25 mouse cellular contexts compared by ENCODE assay signal in genomic region chr5:143022956-143023355, GRCm38 (mm10).
"Had no signal": no experiment of that assay in that cellular context is flagged by ENCODE, and none has a peak within 500 bp of the region (broad histone marks: within the 10 kb centered on the region; RNA-seq: fewer than 3 reads in every experiment).

No protein-coding gene starts in this region.

- H3K9ac ChIP-seq: heart, embryonic 12.5 days; hindbrain, embryonic 13.5 days; hindbrain, embryonic 15.5 days; kidney, embryonic 15.5 days; limb, embryonic 13.5 days; limb, embryonic 15.5 days; liver, embryonic 14.5 days had no signal

- H3K9me3 ChIP-seq: heart, embryonic 12.5 days; hindbrain, embryonic 13.5 days; hindbrain, embryonic 15.5 days; kidney, embryonic 15.5 days; limb, embryonic 13.5 days; limb, embryonic 15.5 days had no signal

- H3K27me3 ChIP-seq: heart, embryonic 12.5 days; hindbrain, embryonic 13.5 days; hindbrain, embryonic 15.5 days; kidney, embryonic 15.5 days; limb, embryonic 13.5 days; limb, embryonic 15.5 days had no signal

- DNase-seq: gastrocnemius, adult 2 months; gastrocnemius, postnatal 14 days; gastrocnemius, postnatal 36 days; heart, adult 11 months; heart, adult 2 months; heart, postnatal 14 days; heart, postnatal 36 days; kidney, adult 11 months; kidney, adult 2 months; kidney, adult 9 months; kidney, postnatal 14 days; kidney, postnatal 36 days; layer of hippocampus, adult 9-11 months; layer of hippocampus, postnatal 36 days; left cerebral cortex, postnatal 4 days had no signal

- H3K27ac ChIP-seq: gastrocnemius, adult 2 months; heart, adult 2 months; hindbrain, embryonic 13.5 days; hindbrain, embryonic 15.5 days; hindbrain, postnatal 0 days; kidney, embryonic 15.5 days; kidney, postnatal 0 days; limb, embryonic 13.5 days; limb, embryonic 15.5 days; liver, embryonic 14.5 days had no signal

- H3K4me1 ChIP-seq: hindbrain, embryonic 13.5 days; hindbrain, embryonic 15.5 days; kidney, embryonic 15.5 days; limb, embryonic 13.5 days; limb, embryonic 15.5 days had no signal

- H3K4me2 ChIP-seq: heart, embryonic 12.5 days; hindbrain, embryonic 13.5 days; hindbrain, embryonic 15.5 days; kidney, embryonic 15.5 days; limb, embryonic 13.5 days; limb, embryonic 15.5 days had no signal

- ATAC-seq: hindbrain, postnatal 0 days; intestine, embryonic 16.5 days had no signal

- H3K4me3 ChIP-seq: gastrocnemius, adult 2 months; heart, adult 2 months; heart, embryonic 12.5 days; hindbrain, embryonic 13.5 days; hindbrain, embryonic 15.5 days; kidney, embryonic 15.5 days; limb, embryonic 13.5 days; limb, embryonic 15.5 days had no signal
